Mouse (Mus musculus) myocyte (in vitro differentiated cells): ENCODE data around the gene Mt2. TPM values are rescaled to one million over a fixed set of nuclear protein-coding genes. Genes with fewer than 3 reads are reported as not detected.

Experiments
- H3K27me3 ChIP-seq: one replicate; pipeline ENCODE4 v1.6.1; 2011; ENCODE audit not compliant: control insufficient read depth, insufficient read depth, insufficient read length
- H3K36me3 ChIP-seq: one replicate; pipeline ENCODE4 v1.6.1; 2011; ENCODE audit not compliant: control insufficient read depth, insufficient read depth
- H3K4me2 ChIP-seq: one replicate; pipeline ENCODE4 v1.6.1; 2011; ENCODE audit warnings: low read depth, control low read depth
- H3K4me3 ChIP-seq: one replicate; pipeline ENCODE4 v1.5.1; 2011; ENCODE audit warnings: mild to moderate bottlenecking, control low read depth, moderate library complexity
- H3K79me2 ChIP-seq: one replicate; pipeline ENCODE4 v1.6.1; 2011; ENCODE audit not compliant: control insufficient read depth, insufficient read depth
- H3ac ChIP-seq: one replicate; pipeline ENCODE4 v1.6.1; 2011; ENCODE audit not compliant: control insufficient read depth, insufficient read length
- CEBPB ChIP-seq: IDR thresholded peaks from 2 replicates; pipeline ENCODE4 v1.6.1; 2011; ENCODE audit warnings: mild to moderate bottlenecking, moderate library complexity; ENCODE audit not compliant: poor library complexity, insufficient read depth, severe bottlenecking
- E2F4 ChIP-seq: IDR thresholded peaks from one replicate; pipeline ENCODE4 v1.6.1; 2011; ENCODE audit warnings: mild to moderate bottlenecking, control low read depth, moderate library complexity; ENCODE audit not compliant: insufficient read depth
- MAX ChIP-seq: IDR thresholded peaks from one replicate; pipeline ENCODE4 v1.6.1; 2011; ENCODE audit warnings: low read depth, mild to moderate bottlenecking, control low read depth
- MYOD1 ChIP-seq, 3 experiments: IDR thresholded peaks; one replicate each; pipeline ENCODE4 v1.6.1; 2011; ENCODE audit warnings: control low read depth in 2 of 3, low read depth in 2 of 3, mild to moderate bottlenecking in 2 of 3, moderate library complexity in 1 of 3; ENCODE audit not compliant: insufficient read length in 2 of 3, control insufficient read depth in 1 of 3
- MYOG ChIP-seq, 3 experiments: IDR thresholded peaks; one replicate each; pipeline ENCODE4 v1.6.1; 2011; ENCODE audit warnings: control low read depth in 2 of 3, low read depth in 2 of 3, mild to moderate bottlenecking in 2 of 3; ENCODE audit not compliant: insufficient read length in 2 of 3, control insufficient read depth in 1 of 3, insufficient read depth in 1 of 3
- POLR2A ChIP-seq: IDR thresholded peaks from one replicate; pipeline ENCODE4 v1.6.1; 2011; ENCODE audit warnings: low read depth, mild to moderate bottlenecking, control low read depth, moderate library complexity; ENCODE audit not compliant: insufficient read length
- POLR2AphosphoS2 ChIP-seq: IDR thresholded peaks from one replicate; pipeline ENCODE4 v1.6.1; 2011; ENCODE audit warnings: low read depth, control low read depth; ENCODE audit not compliant: insufficient read length
- REST ChIP-seq: IDR thresholded peaks from one replicate; pipeline ENCODE4 v1.6.1; 2011; ENCODE audit warnings: mild to moderate bottlenecking, control low read depth, moderate library complexity; ENCODE audit not compliant: insufficient read depth, insufficient read length
- SRF ChIP-seq: IDR thresholded peaks from one replicate; pipeline ENCODE4 v1.6.1; 2011; ENCODE audit warnings: low read depth; ENCODE audit not compliant: control insufficient read depth, insufficient read length
- TCF12 ChIP-seq: IDR thresholded peaks from one replicate; pipeline ENCODE4 v1.6.1; 2011; ENCODE audit warnings: mild to moderate bottlenecking, control low read depth; ENCODE audit not compliant: poor library complexity, insufficient read depth, severe bottlenecking
- TCF3 ChIP-seq: IDR thresholded peaks from one replicate; pipeline ENCODE4 v1.6.1; 2011; ENCODE audit warnings: low read depth, control low read depth; ENCODE audit not compliant: insufficient read length
- USF1 ChIP-seq: IDR thresholded peaks from one replicate; pipeline ENCODE4 v1.6.1; 2011; ENCODE audit warnings: low read depth, mild to moderate bottlenecking, control low read depth, moderate library complexity
- polyA plus RNA-seq: library from polyadenylated mRNA; unstranded; fragments of >200 nt; fragmentation: generic; extraction: Trizol; gene quantifications from one replicate; pipeline ENCODE4 v1.2.1, GENCODE M21; 2012; ENCODE audit warnings: missing spikeins

Gene Mt2
- polyA plus RNA-seq: 699 TPM

DNA sequence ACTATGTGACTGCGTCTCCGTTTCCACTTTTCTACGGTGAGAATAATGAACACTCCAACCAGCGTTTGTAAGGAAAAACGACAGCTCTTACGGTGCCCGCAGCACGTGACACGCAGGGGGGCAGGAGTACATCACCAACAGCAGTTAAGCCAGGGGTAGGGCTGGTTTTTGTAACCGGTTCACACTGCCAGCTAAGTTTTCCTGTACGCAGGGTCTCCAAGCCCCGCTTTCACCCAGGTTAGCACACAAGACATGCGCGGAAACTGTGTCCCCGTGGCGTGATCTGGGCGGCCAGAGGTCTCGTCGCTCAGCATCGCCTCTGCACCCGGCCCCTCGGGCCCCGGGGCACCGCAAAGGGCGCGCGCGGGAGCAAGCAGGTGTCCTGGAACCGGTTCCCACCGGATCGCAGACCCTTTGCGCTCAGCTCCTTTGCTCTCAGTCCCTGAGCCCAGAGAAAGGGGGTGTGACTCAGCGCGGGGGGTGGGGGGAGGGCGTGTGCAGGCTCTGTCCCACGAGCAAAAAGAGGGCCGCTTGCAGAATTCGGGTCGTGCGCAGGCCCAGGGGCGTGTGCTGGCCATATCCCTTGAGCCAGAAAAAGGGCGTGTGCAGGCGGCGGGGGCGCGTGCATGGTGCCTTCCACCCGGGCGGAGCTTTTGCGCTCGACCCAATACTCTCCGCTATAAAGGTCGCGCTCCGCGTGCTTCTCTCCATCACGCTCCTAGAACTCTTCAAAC is at the start of gene Mt2:
Gene Mt2 (plus strand): TSS at position 590 of the 734 bp plus-strand sequence.
- peak within 1 kb of the TSS; percentile 94 for H3K4me2 ChIP-seq
- H3K4me3 ChIP-seq: peak within 1 kb of the TSS; percentile 77
- no peak for TF ChIP-seq REST
- TF ChIP-seq TCF3: no peak
- no peak for TF ChIP-seq E2F4
- no peak for TF ChIP-seq TCF12
- no peak for TF ChIP-seq CEBPB
- no peak for TF ChIP-seq MAX
- TF ChIP-seq SRF: no peak
- peak in 1 of 3 experiments; percentile 7 for TF ChIP-seq MYOD1 (IDR thresholded peaks at IDR 0.05; ENCODE audit: control insufficient read depth in 1 of 3, insufficient read length in 2 of 3, low read depth in 2 of 3)
- TF ChIP-seq MYOG (IDR thresholded peaks at IDR 0.05; ENCODE audit: control insufficient read depth in 1 of 3, insufficient read depth in 1 of 3, insufficient read length in 2 of 3, low read depth in 2 of 3): peak in 2 of 3 experiments; percentile 0 to 37
- TF ChIP-seq POLR2A: no peak
- TF ChIP-seq POLR2AphosphoS2: no peak
- peak; percentile 84 for TF ChIP-seq USF1
- no peaks in the 10 kb centered on the region for H3K27me3 ChIP-seq
- no peaks in the 10 kb centered on the region for H3K79me2 ChIP-seq
- peak within 1 kb of the TSS; percentile 41 for H3ac ChIP-seq
- no peaks in the 10 kb centered on the region for H3K36me3 ChIP-seq

DNA sequence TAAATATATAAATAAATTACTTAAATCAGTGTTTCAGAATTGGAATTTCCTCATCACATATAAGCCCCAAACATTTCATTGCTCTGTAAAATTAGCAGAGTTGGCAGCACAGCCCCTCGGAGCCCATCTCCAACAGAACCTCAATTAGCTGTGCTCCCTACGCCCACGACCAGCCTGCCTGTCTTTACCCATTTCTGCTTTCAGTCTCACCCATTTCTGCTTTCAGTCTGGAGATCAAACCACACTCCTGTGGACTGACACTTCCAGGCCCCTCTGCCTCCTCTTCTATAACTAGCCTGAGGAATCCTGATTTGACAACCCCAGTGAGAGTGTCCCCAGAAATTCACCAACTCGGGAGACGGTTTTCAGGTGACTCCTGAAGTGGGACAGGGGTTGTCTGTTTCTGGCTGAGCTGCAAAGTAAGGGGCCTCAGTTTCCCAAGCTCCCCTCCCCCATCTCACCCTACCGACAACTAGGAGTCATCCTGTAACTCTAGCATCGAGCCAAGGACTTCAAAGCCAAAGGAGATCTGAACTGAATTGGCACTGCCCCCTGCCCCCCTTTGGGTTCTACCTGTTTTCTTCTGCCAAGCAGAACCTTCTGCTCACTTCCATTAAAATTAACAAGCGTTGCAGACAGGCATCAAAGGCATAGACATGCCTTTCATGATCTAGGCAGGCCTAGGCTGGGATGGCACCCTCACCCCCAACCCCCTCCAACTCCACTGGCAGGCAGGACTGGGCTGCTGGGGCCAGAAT is 49.6 kb upstream of the Mt2 start:
- H3K4me3 ChIP-seq: no peak overlapping the region
- no peak overlapping the region for H3ac ChIP-seq
- H3K4me2 ChIP-seq: no peak overlapping the region
- H3K27me3 ChIP-seq: no peaks in the 10 kb centered on the region
- TF ChIP-seq TCF3: no peak
- no peak for TF ChIP-seq MAX
- no peak for TF ChIP-seq REST
- no peak for TF ChIP-seq POLR2A
- TF ChIP-seq TCF12: no peak
- no peak for TF ChIP-seq USF1
- TF ChIP-seq CEBPB: no peak
- TF ChIP-seq SRF: no peak
- no peak for TF ChIP-seq POLR2AphosphoS2
- no peak for TF ChIP-seq MYOG (IDR thresholded peaks at IDR 0.05; ENCODE audit: control insufficient read depth in 1 of 3, insufficient read depth in 1 of 3, insufficient read length in 2 of 3, low read depth in 2 of 3)
- no peak for TF ChIP-seq MYOD1 (IDR thresholded peaks at IDR 0.05; ENCODE audit: control insufficient read depth in 1 of 3, insufficient read length in 2 of 3, low read depth in 2 of 3)
- no peak for TF ChIP-seq E2F4
- no peaks in the 10 kb centered on the region for H3K36me3 ChIP-seq
- H3K79me2 ChIP-seq: no peaks in the 10 kb centered on the region

DNA sequence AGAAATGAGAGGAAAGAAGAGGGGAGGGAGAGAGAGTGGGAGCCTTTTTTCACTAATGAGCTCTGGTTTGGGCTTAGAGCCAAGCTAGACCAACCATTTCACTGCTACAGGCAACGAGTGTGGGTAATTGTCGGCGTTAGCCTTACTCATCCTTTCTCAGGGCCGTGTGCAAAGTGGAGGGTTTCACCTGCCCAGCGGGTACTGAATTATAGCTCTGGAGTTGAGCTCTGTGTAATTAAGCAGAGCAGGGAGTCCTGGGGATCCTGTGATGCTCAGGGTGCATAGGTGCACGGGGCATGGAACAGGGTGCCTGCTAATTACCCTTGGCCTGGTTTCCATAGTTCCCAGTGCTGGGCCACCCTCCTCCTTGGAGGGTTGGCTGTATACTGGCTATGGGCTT is 44.8 kb upstream of the Mt2 start:
- H3K27me3 ChIP-seq: no peaks in the 10 kb centered on the region
- no peak overlapping the region for H3ac ChIP-seq
- H3K4me3 ChIP-seq: no peak overlapping the region
- TF ChIP-seq USF1: no peak
- TF ChIP-seq TCF3: no peak
- no peak for TF ChIP-seq E2F4
- TF ChIP-seq SRF: no peak
- no peak for TF ChIP-seq MAX
- TF ChIP-seq CEBPB: no peak
- no peak for TF ChIP-seq POLR2A
- TF ChIP-seq REST: no peak
- H3K79me2 ChIP-seq: no peaks in the 10 kb centered on the region
- no peak overlapping the region for H3K4me2 ChIP-seq
- H3K36me3 ChIP-seq: no peaks in the 10 kb centered on the region

DNA sequence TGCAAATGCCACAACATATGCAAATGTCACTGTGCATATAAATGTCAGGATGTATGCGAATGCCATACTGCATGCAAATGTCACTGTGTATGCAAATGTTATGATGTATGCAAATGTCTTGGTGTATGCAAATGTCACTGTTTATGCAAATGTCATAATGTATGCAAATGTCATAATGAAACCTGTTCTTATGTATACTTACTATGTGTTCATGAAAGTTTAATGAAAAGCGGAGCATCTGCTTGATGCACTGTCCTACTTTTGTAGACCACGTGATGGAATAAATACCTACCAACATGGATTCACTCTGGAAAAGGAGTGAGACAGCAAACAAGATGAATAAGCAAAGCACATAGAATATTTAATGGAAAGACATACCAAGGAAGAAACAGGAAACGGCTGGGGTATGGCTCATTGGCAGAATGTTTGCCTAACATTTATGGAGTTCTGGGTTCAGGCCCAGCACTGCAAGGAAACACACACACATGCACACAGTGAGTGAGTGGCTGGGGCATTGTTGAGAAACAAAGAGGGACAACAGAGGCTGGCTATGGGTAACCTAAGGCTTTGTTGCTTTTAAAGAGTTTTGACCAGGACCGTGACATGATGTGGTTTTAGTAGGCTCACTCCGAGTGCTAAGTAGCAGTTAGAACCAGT is 43.2 kb upstream of the Mt2 start:
- Histone ChIP-seq H3K4me2 (no peak overlapping the region), H3ac (no peak overlapping the region), H3K36me3 (no peaks in the 10 kb centered on the region), H3K4me3 (no peak overlapping the region), H3K27me3 (no peaks in the 10 kb centered on the region), H3K79me2 (no peaks in the 10 kb centered on the region)
- no peak for TF ChIP-seq SRF

DNA sequence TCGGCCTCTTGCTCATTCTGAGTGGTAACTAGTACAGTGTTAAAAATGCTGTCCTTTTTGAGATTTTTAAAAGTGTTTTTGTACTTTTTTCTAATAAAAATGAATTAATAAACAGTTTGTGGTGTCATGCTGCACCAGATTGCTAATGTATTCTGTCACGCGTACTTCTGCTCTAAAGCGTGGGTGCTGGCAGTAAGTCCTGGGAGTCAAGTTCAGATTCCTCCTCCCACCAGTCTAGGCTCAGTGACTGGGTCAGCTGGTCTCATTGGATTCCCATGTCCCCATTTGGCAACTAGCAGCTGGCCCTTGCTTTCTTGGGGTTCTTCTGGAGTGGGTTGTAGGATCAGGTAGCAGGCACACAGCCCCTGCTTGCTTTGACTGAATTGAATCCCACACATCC is 42.3 kb upstream of the Mt2 start:
- Histone ChIP-seq H3K27me3 (no peaks in the 10 kb centered on the region), H3K4me3 (no peak overlapping the region), H3K79me2 (no peaks in the 10 kb centered on the region), H3ac (no peak overlapping the region), H3K4me2 (no peak overlapping the region), H3K36me3 (no peaks in the 10 kb centered on the region)
- no peak for TF ChIP-seq E2F4
- no peak for TF ChIP-seq REST
- TF ChIP-seq MAX: no peak
- peak in 1 of 3 experiments; percentile 37 for TF ChIP-seq MYOD1 (IDR thresholded peaks at IDR 0.05; ENCODE audit: control insufficient read depth in 1 of 3, insufficient read length in 2 of 3, low read depth in 2 of 3)
- no peak for TF ChIP-seq CEBPB
- no peak for TF ChIP-seq MYOG (IDR thresholded peaks at IDR 0.05; ENCODE audit: control insufficient read depth in 1 of 3, insufficient read depth in 1 of 3, insufficient read length in 2 of 3, low read depth in 2 of 3)
